Comparison of ENCODE assay signal across 8 mouse cellular contexts in genomic region chr13:52565103-52565739, GRCm38 (mm10). TPM values are rescaled to one million over a fixed set of nuclear protein-coding genes. Genes with fewer than 3 reads are reported as not detected.
DNase-seq lines count a peak whose midpoint lies in the region; ATAC-seq and TF ChIP-seq lines count a peak whose summit lies in the region.

No protein-coding gene starts in this region.

- no peaks in the 10 kb centered on the region for H3K27me3 ChIP-seq in embryonic facial prominence, embryonic 10.5 days (replicated peaks; ENCODE audit: low read depth, poor library complexity, severe bottlenecking)
- H3K27me3 ChIP-seq in kidney, embryonic 14.5 days (ENCODE audit: control insufficient read depth, insufficient read depth, low read length): no peaks in the 10 kb centered on the region

- H3K4me2 ChIP-seq in kidney, embryonic 14.5 days (replicated peaks; ENCODE audit: low read depth, low read length): no peak overlapping the region

- peaks cover 12% of the 10 kb centered on the region for H3K4me1 ChIP-seq in embryonic facial prominence, embryonic 10.5 days
- H3K4me1 ChIP-seq in kidney, embryonic 14.5 days (ENCODE audit: control insufficient read depth, insufficient read depth, low read length): no peaks in the 10 kb centered on the region

- peak; percentile 64 for TF ChIP-seq CTCF in left cerebral cortex, adult 2 months (IDR thresholded peaks at IDR 0.05)

- no peak for ATAC-seq in kidney, embryonic 14.5 days (ENCODE audit: low FRiP score, low TSS enrichment)

- no peak overlapping the region for H3K4me3 ChIP-seq in left cerebral cortex, adult 2 months
- no peak overlapping the region for H3K4me3 ChIP-seq in embryonic facial prominence, embryonic 10.5 days
- no peak overlapping the region for H3K4me3 ChIP-seq in kidney, embryonic 14.5 days (ENCODE audit: low read length)

- no peaks in the 10 kb centered on the region for H3K36me3 ChIP-seq in embryonic facial prominence, embryonic 10.5 days (replicated peaks)
- H3K36me3 ChIP-seq in kidney, embryonic 14.5 days (ENCODE audit: control insufficient read depth, insufficient read depth, low read length): no peaks in the 10 kb centered on the region

- DNase-seq in adrenal gland, postnatal 14 days: peak; percentile 18
- DNase-seq in adrenal gland, postnatal 25 days: no peak
- no peak for DNase-seq in left cerebral cortex, adult 2 months (ENCODE audit: extremely low spot score in 1 of 2, low spot score in 2 of 2)
- no peak for DNase-seq in left cerebral cortex, adult 8-10 months (ENCODE audit: low spot score in 2 of 2)
- peak; percentile 65 for DNase-seq in MN1 (ENCODE audit: low spot score)
- peak; percentile 21 for DNase-seq in embryonic facial prominence, embryonic 10.5 days (ENCODE audit: low spot score)
- DNase-seq in ovary, postnatal 10 days (ENCODE audit: low spot score): no peak

- whole genome bisulfite sequencing in embryonic facial prominence, embryonic 10.5 days: 90% methylated on average over 18 of the region's 18 CpGs
- 88% methylated on average over 18 of the region's 18 CpGs for WGBS in kidney, embryonic 14.5 days

- H3K9me3 ChIP-seq in embryonic facial prominence, embryonic 10.5 days: no peaks in the 10 kb centered on the region
- no peaks in the 10 kb centered on the region for H3K9me3 ChIP-seq in kidney, embryonic 14.5 days (ENCODE audit: control insufficient read depth, low read length)

- H3K27ac ChIP-seq in left cerebral cortex, adult 2 months: no peak overlapping the region
- no peak overlapping the region for H3K27ac ChIP-seq in embryonic facial prominence, embryonic 10.5 days (replicated peaks)
- H3K27ac ChIP-seq in kidney, embryonic 14.5 days (ENCODE audit: low read depth, low read length): no peak overlapping the region

- no peak overlapping the region for H3K9ac ChIP-seq in kidney, embryonic 14.5 days (ENCODE audit: low read depth, low read length)

- intact Hi-C loops in left cerebral cortex, adult 2 months (cut with DNase I): loop anchor here (1.0 to 2.0 kb wide), 2 partner anchors 30 to 312 kb away; no protein-coding TSS in a partner anchor

RNA-seq across cellular contexts. Expression of gene Syk, which starts 17.8 kb away (rescaled TPM):
- 5.7 and 17.9 TPM in 2 replicates for total RNA-seq in adrenal gland, postnatal 14 days (2021)
- 3.1 and 3.4 TPM in 2 replicates for total RNA-seq in adrenal gland, postnatal 25 days (2021)
- 1 to 10 TPM; 2.6 to 3.3 TPM for total RNA-seq in left cerebral cortex, adult 2 months (2021)
- 1 to 10 TPM; 2.0 to 5.2 (median 3.2) TPM for total RNA-seq in left cerebral cortex, adult 8-10 months (2022)
- polyA plus RNA-seq in embryonic facial prominence, embryonic 10.5 days (2016; fragmentation: Nextera tagmentation; extraction: Ambion mirVana): 2.2 and 2.8 TPM in 2 replicates
- polyA plus RNA-seq in kidney, embryonic 14.5 days (2014; fragmentation: Nextera tagmentation; extraction: Ambion mirVana): 5.9 and 10.0 TPM in 2 replicates

RNA-seq across cellular contexts. Expression of gene Diras2, which starts 34.1 kb away (rescaled TPM):
- 5.7 and 6.1 TPM in 2 replicates for total RNA-seq in adrenal gland, postnatal 14 days (2021)
- 4.9 and 5.8 TPM in 2 replicates for total RNA-seq in adrenal gland, postnatal 25 days (2021)
- 100 to 1,000 TPM; 170 to 185 TPM for total RNA-seq in left cerebral cortex, adult 2 months (2021)
- total RNA-seq in left cerebral cortex, adult 8-10 months (2022): 100 to 1,000 TPM; 171 to 226 (median 187) TPM
- polyA plus RNA-seq in embryonic facial prominence, embryonic 10.5 days (2016; fragmentation: Nextera tagmentation; extraction: Ambion mirVana): 0.15 and 0.19 TPM in 2 replicates
- polyA plus RNA-seq in kidney, embryonic 14.5 days (2014; fragmentation: Nextera tagmentation; extraction: Ambion mirVana): 0.18 and 0.23 TPM in 2 replicates

Comparison
In these comparisons a context has a peak if more than half of its experiments do, and no peak if none do; other contexts are left out.
1. DNase-seq: peak in adrenal gland, postnatal 14 days (single experiment), MN1 (single experiment) and embryonic facial prominence, embryonic 10.5 days (single experiment); none in adrenal gland, postnatal 25 days (single experiment), left cerebral cortex, adult 2 months (0 of 2), left cerebral cortex, adult 8-10 months (0 of 2) and ovary, postnatal 10 days (single experiment).
2. RNA of gene Diras2, which starts 34.1 kb away (total RNA-seq): 171 to 226 TPM in left cerebral cortex, adult 8-10 months and 170 to 185 TPM in left cerebral cortex, adult 2 months; 4.9 to 5.8 TPM in adrenal gland, postnatal 25 days and 5.7 to 6.1 TPM in adrenal gland, postnatal 14 days; every median in the first group is over 10 times any median in the second.